Mouse (Mus musculus): Measurements from ENCODE around the gene Tac2. TPM values are rescaled to one million over a fixed set of nuclear protein-coding genes. Genes with fewer than 3 reads are reported as not detected.

The Tac2 gene
- polyA plus RNA-seq, 1 experiment from 2014 or later, result 1.8 TPM

DNA sequence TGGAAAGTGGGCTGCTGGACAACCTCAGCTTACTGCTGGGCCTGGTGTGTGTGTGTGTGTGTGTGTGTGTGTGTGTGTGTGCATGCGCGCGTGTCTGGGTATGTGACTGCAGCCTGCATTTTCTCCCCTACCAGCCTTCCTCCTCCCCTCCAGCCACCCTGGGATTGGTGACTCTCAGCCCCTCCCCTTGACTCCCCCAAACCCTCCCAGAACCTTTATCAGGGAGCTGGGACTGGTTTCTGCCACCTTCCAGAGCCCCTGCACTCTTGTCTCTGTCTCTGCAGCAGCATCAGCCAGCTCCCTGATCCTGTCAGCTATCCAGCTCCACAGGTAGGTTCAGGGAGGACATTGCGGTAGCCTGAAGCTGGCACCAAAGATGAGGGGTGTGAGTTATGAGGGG, 858 bp downstream of the Tac2 start:
- H3K9me3 ChIP-seq, result no peaks in the 10 kb centered on the region
- no peaks in the 10 kb centered on the region for H3K36me3 ChIP-seq
- no peak overlapping the region for H3K4me2 ChIP-seq
- no peak overlapping the region for H3K27ac ChIP-seq
- no peak for ATAC-seq (ENCODE audit: insufficient number of reproducible peaks, insufficient read depth, low FRiP score, low TSS enrichment, low read depth)
- no peak overlapping the region for H3K4me3 ChIP-seq (replicated peaks)
- H3K4me1 ChIP-seq (replicated peaks), result peaks cover 25% of the 10 kb centered on the region
- 59% methylated on average over 4 of the region's 4 CpGs for WGBS
- peaks cover 62% of the 10 kb centered on the region for H3K27me3 ChIP-seq
- no peak overlapping the region for H3K9ac ChIP-seq (replicated peaks)

DNA sequence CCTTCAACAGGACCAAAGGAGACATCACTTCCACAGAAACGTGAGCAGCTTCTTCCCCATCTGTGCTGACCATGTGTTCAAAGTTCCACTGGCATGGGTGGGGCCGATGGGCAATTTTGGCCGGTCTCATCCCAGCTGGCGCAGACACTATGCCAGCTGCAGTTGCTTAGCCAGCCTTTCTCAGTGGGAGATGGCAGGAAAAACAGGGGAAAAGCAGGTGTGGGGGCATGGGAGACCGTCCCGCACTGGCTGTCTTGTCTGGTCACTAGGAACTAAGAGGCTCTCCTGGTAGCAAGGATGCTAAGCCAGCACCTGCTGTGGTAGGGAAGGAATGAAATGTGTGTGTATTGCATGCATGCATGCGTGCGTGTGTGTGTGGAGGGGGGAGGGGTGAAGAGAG, 4.2 kb downstream of the Tac2 start:
- H3K27me3 ChIP-seq, result peaks cover 35% of the 10 kb centered on the region
- no peak overlapping the region for H3K27ac ChIP-seq
- no peak overlapping the region for H3K4me2 ChIP-seq
- H3K36me3 ChIP-seq, result no peaks in the 10 kb centered on the region
- H3K9me3 ChIP-seq, result no peaks in the 10 kb centered on the region
- H3K9ac ChIP-seq (replicated peaks), result no peak overlapping the region
- ATAC-seq (ENCODE audit: insufficient number of reproducible peaks, insufficient read depth, low FRiP score, low TSS enrichment, low read depth), result no peak
- H3K4me3 ChIP-seq (replicated peaks), result no peak overlapping the region
- H3K4me1 ChIP-seq (replicated peaks), result peaks cover 14% of the 10 kb centered on the region
- WGBS, result 77% methylated on average over 8 of the region's 8 CpGs

DNA sequence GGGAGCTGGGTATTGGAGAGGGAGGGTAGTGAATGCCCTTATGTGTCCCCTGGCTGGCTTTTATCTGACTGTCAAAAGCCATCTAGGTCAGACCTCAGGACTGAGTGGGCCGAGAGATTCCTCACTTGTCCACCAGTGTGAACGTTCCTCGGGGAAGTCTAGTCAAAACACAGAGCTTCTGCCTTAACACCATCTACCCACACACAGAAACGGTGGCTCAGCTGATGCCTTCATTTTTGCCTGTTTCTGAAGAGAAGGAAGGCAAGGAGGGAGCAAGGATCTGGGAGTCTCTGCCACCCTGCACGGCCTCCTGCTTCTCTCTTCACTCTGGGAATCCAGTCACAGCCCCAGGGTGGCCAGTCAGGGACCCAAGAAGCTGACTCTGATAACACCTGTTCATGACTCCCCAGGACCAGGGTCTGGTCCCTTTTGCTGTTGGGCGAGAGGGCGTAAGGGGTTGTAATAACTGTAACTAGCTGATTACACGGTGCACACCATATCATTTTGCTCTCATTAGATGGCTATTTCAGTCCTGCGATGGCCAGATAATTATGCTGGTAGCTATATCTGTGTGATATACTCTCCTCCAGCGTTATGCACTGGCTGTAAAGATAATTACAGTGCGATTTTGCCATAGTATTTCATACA, 6.1 kb downstream of the Tac2 start:
- WGBS, result 67% methylated on average over 11 of the region's 11 CpGs
- no peak for ATAC-seq (ENCODE audit: insufficient number of reproducible peaks, insufficient read depth, low FRiP score, low TSS enrichment, low read depth)
- H3K36me3 ChIP-seq, result no peaks in the 10 kb centered on the region
- H3K9ac ChIP-seq (replicated peaks), result no peak overlapping the region
- peaks cover 6% of the 10 kb centered on the region; the same call in 1 of the 2 replicates for H3K4me1 ChIP-seq (replicated peaks)
- H3K27ac ChIP-seq, result no peak overlapping the region
- H3K4me2 ChIP-seq, result no peak overlapping the region
- no peak overlapping the region for H3K4me3 ChIP-seq (replicated peaks)
- H3K27me3 ChIP-seq, result peaks cover 22% of the 10 kb centered on the region
- no peaks in the 10 kb centered on the region for H3K9me3 ChIP-seq

DNA sequence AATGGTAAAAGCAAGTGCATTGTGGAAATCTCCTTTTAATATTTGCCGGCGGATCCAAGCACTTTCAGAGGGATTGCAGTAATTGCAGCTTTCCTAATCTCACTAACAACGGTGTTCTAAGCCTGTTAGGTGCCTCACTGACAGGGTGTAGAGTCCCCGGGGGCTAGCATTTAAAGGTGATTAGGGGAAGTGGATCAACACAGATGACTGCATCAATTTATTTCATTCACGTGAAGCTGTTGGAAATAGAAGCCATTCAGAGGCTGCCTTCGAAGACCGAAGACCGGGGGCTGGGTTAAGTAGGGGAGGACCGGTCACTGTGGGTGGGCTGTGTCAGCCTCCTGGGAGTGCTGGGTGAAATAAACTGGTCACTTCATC, 6.6 kb downstream of the Tac2 start:
- no peak for ATAC-seq (ENCODE audit: insufficient number of reproducible peaks, insufficient read depth, low FRiP score, low TSS enrichment, low read depth)
- Histone ChIP-seq H3K9me3 (no peaks in the 10 kb centered on the region), H3K9ac (replicated peaks) (no peak overlapping the region), H3K27ac (no peak overlapping the region), H3K4me1 (replicated peaks) (peaks cover 6% of the 10 kb centered on the region; the same call in 1 of the 2 replicates), H3K4me3 (replicated peaks) (no peak overlapping the region), H3K36me3 (no peaks in the 10 kb centered on the region), H3K4me2 (no peak overlapping the region), H3K27me3 (peaks cover 16% of the 10 kb centered on the region)
- WGBS, result 44% methylated on average over 9 of the region's 9 CpGs

DNA sequence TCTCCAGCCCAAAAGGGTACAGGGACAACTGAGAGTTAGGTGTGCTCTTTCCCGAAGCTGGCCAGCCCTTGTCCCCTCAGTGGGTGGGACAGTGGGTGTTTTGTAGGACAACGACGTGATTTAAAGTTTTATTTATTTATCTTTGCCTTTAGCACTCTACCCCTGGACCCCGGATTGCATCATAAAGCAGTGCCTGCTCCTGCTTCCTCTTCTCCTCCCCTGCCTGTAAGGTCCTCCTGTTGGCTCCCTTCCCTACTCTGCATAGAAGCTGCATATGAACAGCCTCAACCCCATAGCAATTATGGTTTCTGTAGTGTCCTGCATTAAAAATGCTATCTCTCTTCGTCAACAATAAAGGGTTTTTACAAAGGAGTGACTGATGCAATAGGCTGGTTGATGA, 7.1 kb downstream of the Tac2 start:
- H3K27me3 ChIP-seq, result peaks cover 15% of the 10 kb centered on the region
- no peaks in the 10 kb centered on the region for H3K9me3 ChIP-seq
- H3K9ac ChIP-seq (replicated peaks), result no peak overlapping the region
- H3K4me2 ChIP-seq, result no peak overlapping the region
- H3K27ac ChIP-seq, result no peak overlapping the region
- WGBS, result 24% methylated on average over 5 of the region's 5 CpGs
- peaks cover 6% of the 10 kb centered on the region; the same call in 1 of the 2 replicates for H3K4me1 ChIP-seq (replicated peaks)
- no peak overlapping the region for H3K4me3 ChIP-seq (replicated peaks)
- H3K36me3 ChIP-seq, result no peaks in the 10 kb centered on the region
- no peak for ATAC-seq (ENCODE audit: insufficient number of reproducible peaks, insufficient read depth, low FRiP score, low TSS enrichment, low read depth)

DNA sequence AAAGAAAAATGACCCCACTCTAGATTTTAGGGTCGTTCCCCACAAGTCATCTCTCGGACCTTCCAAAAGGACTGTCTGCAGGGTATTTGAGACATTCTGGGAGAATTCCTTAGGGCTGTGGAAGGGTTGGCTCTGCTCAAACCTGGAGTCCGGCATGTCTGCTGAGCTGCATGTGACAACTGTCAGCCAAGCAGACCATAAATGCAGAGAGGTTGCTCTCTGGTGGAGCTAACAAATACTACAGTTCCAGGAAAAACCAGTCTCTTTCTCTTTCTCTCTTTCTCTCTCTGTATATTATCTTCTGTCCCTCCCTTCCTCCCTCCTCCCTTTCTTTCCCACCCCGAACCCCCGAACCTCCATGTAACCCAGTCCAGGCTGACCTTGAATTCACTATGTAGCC, 10.2 kb downstream of the Tac2 start:
- ATAC-seq (ENCODE audit: insufficient number of reproducible peaks, insufficient read depth, low FRiP score, low TSS enrichment, low read depth), result no peak
- Histone ChIP-seq H3K4me1 (replicated peaks) (peaks cover 8% of the 10 kb centered on the region; the same call in 1 of the 2 replicates), H3K4me3 (replicated peaks) (no peak overlapping the region), H3K9ac (replicated peaks) (no peak overlapping the region), H3K27me3 (no peaks in the 10 kb centered on the region; the same call in 1 of the 2 replicates), H3K4me2 (no peak overlapping the region), H3K27ac (no peak overlapping the region), H3K36me3 (no peaks in the 10 kb centered on the region), H3K9me3 (peaks cover 3% of the 10 kb centered on the region; the same call in 1 of the 2 replicates)
- WGBS, result 51% methylated on average over 5 of the region's 5 CpGs

DNA sequence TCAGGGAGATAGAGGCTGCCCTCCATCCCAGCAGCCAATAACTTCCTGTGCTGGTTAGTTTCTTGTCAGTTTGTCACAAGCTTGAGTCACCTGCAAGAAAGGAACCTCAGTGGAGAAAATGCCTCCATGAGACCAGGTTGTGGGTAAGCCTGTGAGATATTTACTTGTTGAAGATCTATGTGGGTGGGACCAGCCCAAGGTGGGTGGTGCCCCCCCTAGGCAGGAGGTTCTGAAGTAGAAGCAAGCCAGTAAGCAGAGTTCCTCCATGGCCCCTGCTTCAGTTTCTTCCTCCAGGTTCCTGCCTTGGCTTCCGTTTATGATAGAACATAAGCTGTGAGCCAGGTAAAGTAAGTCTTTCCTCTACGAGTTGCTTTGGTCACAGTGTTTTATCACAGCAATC, 12.0 kb downstream of the Tac2 start:
- peaks cover 14% of the 10 kb centered on the region for H3K4me1 ChIP-seq (replicated peaks)
- no peaks in the 10 kb centered on the region; the same call in 1 of the 2 replicates for H3K27me3 ChIP-seq
- H3K36me3 ChIP-seq, result peaks cover 1% of the 10 kb centered on the region; the same call in 1 of the 2 replicates
- no peak overlapping the region for H3K4me2 ChIP-seq
- H3K27ac ChIP-seq, result no peak overlapping the region
- no peak overlapping the region for H3K4me3 ChIP-seq (replicated peaks)
- H3K9ac ChIP-seq (replicated peaks), result no peak overlapping the region
- ATAC-seq (ENCODE audit: insufficient number of reproducible peaks, insufficient read depth, low FRiP score, low TSS enrichment, low read depth), result no peak
- WGBS, result 77% methylated on average over 2 of the region's 2 CpGs
- H3K9me3 ChIP-seq, result peaks cover 3% of the 10 kb centered on the region; the same call in 1 of the 2 replicates

DNA sequence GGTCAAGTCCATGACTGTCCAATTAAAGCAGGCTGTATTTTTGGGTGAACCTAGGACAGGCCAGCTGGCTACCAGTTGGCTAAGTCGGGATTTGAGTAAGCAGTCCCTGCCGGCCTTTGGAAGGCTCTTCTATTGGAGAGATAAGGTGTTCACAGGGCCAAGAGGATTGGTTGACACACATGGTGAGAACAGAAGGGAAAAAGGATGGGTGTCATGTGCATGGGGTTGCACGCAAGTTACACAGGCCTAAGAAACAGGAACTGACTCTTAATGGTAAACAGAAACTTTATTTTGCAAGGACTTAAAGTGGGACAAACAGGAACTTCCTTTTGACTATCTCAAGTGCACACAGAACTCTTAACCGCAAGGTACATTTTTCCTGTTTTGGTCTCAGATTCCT, 12.6 kb downstream of the Tac2 start:
- H3K4me1 ChIP-seq (replicated peaks), result peaks cover 13% of the 10 kb centered on the region
- H3K27ac ChIP-seq, result no peak overlapping the region
- peaks cover 3% of the 10 kb centered on the region; the same call in 1 of the 2 replicates for H3K9me3 ChIP-seq
- no peak for ATAC-seq (ENCODE audit: insufficient number of reproducible peaks, insufficient read depth, low FRiP score, low TSS enrichment, low read depth)
- no peak overlapping the region for H3K4me3 ChIP-seq (replicated peaks)
- no peaks in the 10 kb centered on the region; the same call in 1 of the 2 replicates for H3K27me3 ChIP-seq
- H3K4me2 ChIP-seq, result no peak overlapping the region
- H3K36me3 ChIP-seq, result peaks cover 8% of the 10 kb centered on the region
- WGBS, result 73% methylated on average over 4 of the region's 4 CpGs
- H3K9ac ChIP-seq (replicated peaks), result no peak overlapping the region

DNA sequence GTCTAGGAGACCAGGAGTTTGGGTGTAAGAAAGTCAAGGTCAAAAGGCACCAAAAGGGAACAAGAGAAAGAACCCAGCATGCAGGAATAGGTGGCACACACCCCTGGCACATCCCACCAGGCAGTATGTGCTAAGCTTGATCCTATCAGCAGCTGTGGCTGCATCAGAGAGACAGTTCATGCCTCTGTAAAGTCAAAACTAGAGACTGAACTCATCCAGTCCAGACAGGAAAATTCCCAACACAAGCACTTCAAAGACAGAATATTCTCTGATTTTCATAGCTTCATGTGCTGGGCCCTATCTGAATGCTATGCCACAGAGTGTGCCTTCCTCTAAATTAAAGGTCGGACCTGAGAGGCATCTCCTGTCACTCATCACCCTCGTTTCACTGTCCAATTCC, 13.3 kb downstream of the Tac2 start:
- Histone ChIP-seq H3K4me2 (no peak overlapping the region), H3K27ac (no peak overlapping the region), H3K27me3 (no peaks in the 10 kb centered on the region; the same call in 1 of the 2 replicates), H3K36me3 (peaks cover 14% of the 10 kb centered on the region), H3K4me1 (replicated peaks) (peaks cover 13% of the 10 kb centered on the region), H3K9me3 (peaks cover 3% of the 10 kb centered on the region; the same call in 1 of the 2 replicates), H3K4me3 (replicated peaks) (no peak overlapping the region), H3K9ac (replicated peaks) (no peak overlapping the region)
- ATAC-seq (ENCODE audit: insufficient number of reproducible peaks, insufficient read depth, low FRiP score, low TSS enrichment, low read depth), result no peak
- 30% methylated on average over 2 of the region's 2 CpGs for WGBS

DNA sequence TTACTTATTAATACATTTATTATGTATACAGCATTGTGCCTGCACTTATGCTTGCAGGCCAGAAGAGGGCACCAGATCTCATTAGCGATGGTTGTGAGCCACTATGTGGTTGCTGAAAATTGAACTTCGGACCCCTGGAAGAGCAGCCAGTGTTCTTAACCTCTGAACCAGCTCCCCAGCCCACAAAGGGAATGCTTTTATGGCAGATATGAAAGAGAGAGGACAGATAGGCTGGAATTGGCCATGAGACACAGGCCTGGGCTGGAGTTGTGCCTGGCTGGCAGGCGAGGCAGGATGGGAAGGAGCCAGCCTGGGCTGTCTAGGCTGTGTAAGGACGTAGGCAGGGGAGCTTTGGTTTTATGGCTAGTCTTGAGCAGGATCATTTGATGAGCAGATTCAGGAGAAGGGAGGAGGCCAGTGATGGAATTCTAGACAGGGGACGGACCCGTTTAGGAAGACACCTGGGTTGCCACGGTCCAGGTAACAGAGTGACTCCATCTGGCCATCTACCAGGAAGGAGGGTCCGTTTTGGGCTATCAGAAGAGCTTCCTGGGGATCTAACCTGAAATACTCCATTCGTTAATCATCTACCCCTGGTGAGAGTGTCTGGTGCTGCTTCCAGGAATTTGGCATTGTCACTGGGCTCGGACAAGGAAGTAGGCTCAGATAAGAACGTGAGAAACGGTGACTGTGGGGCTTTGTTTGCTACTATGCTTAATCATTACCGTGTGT, 14.0 kb downstream of the Tac2 start:
- peak overlapping the region; percentile 17; the same call in 1 of the 2 replicates for H3K27ac ChIP-seq

DNA sequence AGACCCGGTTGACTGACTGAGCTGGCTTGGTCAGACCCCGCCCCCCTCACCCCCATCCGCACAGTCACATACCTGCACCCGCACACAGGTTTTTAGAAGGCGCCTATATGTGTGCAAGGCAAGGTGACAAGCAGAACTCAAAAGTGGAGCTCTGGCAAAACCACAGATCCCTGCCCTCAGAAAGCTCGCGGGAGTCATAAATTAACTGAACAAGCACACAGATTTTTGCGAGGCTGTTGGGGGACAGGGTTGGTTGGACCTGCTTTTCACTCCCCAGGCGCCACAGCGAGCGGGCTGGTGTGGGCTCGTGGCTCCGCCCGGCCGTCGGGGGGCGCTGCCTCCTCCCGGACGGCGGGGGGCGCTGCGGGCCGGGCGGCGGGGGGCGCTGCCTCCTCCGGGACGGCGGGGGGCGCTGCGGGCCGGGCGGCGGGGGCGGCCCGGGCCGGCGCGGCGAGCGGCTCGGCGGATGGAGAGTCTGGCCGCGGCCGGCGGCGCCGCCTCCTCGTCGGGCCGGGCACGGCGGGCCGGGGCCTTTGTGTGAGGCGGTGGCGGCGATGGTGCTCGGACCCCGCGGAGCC, 14.9 kb downstream of the Tac2 start, which contains the start of gene Zbtb39:
Gene Zbtb39, plus strand, starts transcription at position 456 of the 578 bp plus-strand sequence.
- H3K27ac ChIP-seq, result peak within 1 kb of the TSS; percentile 91
- H3K9me3 ChIP-seq, result peaks cover 3% of the 10 kb centered on the region; the same call in 1 of the 2 replicates
- H3K4me2 ChIP-seq, result peak within 1 kb of the TSS; percentile 82
- no peaks in the 10 kb centered on the region for H3K27me3 ChIP-seq
- peak within 1 kb of the TSS; percentile 99 for H3K4me3 ChIP-seq (replicated peaks)
- H3K9ac ChIP-seq (replicated peaks), result peak within 1 kb of the TSS; percentile 99
- H3K36me3 ChIP-seq, result peaks cover 30% of the 10 kb centered on the region
- peaks cover 13% of the 10 kb centered on the region for H3K4me1 ChIP-seq (replicated peaks)
- peak; percentile 80 for ATAC-seq (ENCODE audit: insufficient number of reproducible peaks, insufficient read depth, low FRiP score, low TSS enrichment, low read depth)
- 4% methylated on average over 22 of the region's 61 CpGs for WGBS

More for the DNA sequence above, 14.0 kb downstream of the Tac2 start:
- H3K27me3 ChIP-seq, result no peaks in the 10 kb centered on the region; the same call in 1 of the 2 replicates
- H3K36me3 ChIP-seq, result peaks cover 22% of the 10 kb centered on the region
- ATAC-seq (ENCODE audit: insufficient number of reproducible peaks, insufficient read depth, low FRiP score, low TSS enrichment, low read depth), result no peak
- peaks cover 13% of the 10 kb centered on the region for H3K4me1 ChIP-seq (replicated peaks)
- no peak overlapping the region for H3K9ac ChIP-seq (replicated peaks)
- WGBS, result 48% methylated on average over 13 of the region's 13 CpGs
- peak overlapping the region; percentile 54 for H3K4me2 ChIP-seq
- H3K9me3 ChIP-seq, result peaks cover 3% of the 10 kb centered on the region; the same call in 1 of the 2 replicates
- peak overlapping the region; percentile 99; the same call in 1 of the 2 replicates for H3K4me3 ChIP-seq (replicated peaks)
